Mouse (Mus musculus) CH12F3 (cell line): ENCODE results near the gene Swt1.
"Not testable (repeated sequence)": the region's sequence is repeated elsewhere in the genome, so short reads cannot be mapped to it uniquely, and the experiment has no call there.

ENCODE experiments used
- in situ Hi-C: fragments of 300-500 bp; cut with MboI; formaldehyde crosslinking; loops from 2 replicates; pipeline ENCODE4 v1.14.3; 2020; ENCODE audit warnings: low sequenced_read_pairs

The Swt1 gene

GRCm38 (mm10) chr1:151428263-151429221, at the start of gene Swt1, which contains the start of gene Trmt1l:
TSS of gene Swt1 (minus strand) at chr1:151428455.
TSS of gene Trmt1l (plus strand) at chr1:151428542.
- in situ Hi-C loops = no loop called here

DNA sequence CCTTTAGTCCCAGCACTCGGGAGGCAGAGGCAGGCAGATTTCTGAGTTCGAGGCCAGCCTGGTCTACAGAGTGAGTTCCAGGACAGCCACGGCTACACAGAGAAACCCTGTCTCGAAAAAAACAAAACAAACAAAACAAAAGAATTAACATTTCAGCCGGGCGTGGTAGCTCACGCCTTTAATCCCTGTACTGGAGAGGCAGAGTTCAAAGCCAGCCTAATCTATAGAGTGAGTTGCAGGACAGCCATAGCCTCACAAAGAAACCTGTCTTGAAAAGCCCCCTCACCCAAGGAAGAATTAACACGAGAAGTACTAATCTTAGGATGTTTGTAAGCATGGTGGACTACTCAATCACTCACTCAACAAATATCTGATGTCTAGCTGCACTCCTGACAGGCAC, 44.1 kb upstream of the Swt1 start:
- in situ Hi-C loops = not testable (repeated sequence)

- in situ Hi-C loops = no loop called here
Observed at GRCm38 (mm10) chr1:151471429-151471828, 43.2 kb upstream of the Swt1 start.

DNA sequence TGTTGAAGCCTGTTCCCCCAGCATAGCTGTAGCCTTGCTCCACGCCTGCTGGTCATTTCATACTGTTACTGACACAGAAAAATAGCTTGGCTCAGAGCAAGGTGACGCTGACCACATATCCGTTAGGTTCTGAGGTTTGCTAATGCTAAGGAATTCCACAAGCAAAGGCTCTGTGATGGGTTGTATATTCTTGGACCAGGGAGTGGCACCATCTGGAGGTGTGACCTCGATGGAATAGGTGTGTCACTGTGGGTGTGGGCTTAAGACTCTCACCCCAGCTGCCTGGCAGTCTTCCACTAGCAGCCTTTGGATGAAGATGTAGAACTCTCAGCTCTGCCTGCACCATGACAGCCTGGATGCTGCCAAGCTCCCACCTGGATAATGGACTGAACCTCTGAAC, 38.3 kb upstream of the Swt1 start:
- in situ Hi-C loops = no loop called here

- in situ Hi-C loops = no loop called here
Observed at GRCm38 (mm10) chr1:151464914-151465313, 36.7 kb upstream of the Swt1 start.

DNA sequence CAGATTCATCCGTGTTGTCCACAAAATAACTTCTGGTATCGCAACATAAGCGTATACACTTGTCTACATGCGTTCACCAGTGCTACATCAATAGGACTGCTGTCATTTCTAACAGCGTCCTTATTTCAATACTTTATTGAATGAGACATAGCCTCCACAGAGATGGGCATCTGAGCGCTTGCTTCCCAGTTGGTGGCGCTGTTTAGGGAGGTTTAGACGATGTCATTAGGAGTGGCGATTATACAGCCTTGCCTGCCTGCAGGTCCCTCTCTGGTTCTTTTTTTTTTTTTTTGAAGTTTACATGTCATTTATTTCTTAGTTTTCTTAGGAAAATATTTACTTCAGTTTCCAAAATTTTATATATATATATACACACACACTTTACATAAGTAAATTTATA, 33.0 kb upstream of the Swt1 start:
- in situ Hi-C loops = no loop called here

DNA sequence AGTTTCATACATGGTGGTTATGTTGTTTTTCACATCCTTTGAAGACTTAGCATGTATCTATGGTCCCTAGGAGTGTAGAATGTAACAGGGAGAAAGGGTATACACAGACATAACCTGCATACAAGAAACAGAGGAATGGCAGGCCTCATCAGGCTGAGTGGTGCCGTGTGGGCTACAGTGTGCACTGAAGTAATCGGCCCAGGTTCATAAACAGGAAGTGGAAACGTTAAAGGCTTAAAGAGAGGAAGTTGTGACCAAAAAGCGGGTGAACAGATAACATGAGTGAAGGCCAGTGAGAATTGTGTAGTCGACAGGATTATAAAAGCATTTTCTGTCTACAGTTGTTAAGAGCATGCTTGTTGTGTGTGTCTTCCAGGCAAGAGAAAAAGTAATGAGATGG, 28.8 kb upstream of the Swt1 start:
- in situ Hi-C loops = no loop called here

DNA sequence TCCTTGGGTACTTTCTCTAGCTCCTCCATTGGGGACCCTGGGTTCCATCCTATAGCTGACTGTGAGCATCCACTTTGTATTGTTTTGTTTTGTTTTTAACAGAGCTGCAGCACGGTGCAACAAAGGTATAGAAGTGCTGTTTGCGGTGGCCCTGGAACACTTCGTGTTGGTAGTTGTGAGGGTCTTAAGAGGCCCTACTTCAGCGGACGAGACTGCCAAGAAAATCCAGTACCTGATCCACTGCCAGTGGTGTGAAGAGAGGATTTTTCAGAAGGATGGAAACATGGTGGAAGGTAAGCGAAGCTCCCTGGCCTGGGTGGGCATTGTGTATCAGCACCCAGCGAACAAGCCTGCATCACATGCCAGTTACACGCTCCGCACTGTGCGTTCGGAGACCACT, 23.7 kb upstream of the Swt1 start:
- in situ Hi-C loops = no loop called here

GRCm38 (mm10) chr1:151450851-151451250, 22.6 kb upstream of the Swt1 start:
- in situ Hi-C loops = no loop called here

DNA sequence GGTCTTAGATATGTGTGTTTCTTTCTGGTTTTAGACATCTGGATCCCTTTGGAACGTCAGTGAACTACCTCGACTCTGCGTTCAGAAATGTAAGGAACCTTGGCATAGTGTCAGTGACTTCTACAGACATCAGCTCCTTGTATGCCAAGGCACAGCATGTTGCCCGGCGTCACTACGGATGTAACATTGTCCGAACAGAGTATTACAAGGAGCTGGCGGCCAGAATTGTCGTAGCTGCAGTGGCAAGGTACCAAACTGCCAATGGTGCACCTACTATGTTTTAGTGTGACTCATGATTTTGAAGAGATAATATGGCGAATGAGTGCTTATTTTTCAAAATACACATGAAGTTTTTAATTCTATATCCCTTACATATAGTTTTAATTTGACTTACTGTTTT, 21.6 kb upstream of the Swt1 start:
- in situ Hi-C loops = no loop called here

DNA sequence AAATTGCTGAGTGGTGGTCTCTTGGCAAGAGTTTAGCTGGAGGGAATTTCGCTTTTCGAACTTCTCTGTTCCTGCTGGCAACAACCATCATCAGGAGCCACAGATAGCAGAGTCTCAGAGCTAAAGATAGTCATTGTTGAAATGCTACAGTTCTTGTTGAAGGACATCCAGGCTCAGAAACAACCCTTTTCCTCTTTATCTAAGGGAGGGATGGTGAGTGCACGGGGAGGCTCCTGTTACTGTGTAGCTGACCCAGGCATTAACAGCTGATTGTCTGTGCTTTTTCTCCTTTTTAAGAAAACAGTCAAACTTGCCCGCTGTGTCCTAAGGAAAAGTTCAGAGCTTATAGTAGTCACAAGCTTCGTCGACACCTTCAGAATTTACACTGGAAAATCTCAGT, 7.2 kb upstream of the Swt1 start:
- in situ Hi-C loops = no loop called here

- in situ Hi-C loops = no loop called here
Observed at GRCm38 (mm10) chr1:151429316-151429715, 1.1 kb upstream of the Swt1 start.

GRCm38 (mm10) chr1:151427888-151428262, 380 bp downstream of the Swt1 start:
- in situ Hi-C loops = no loop called here

- in situ Hi-C loops = no loop called here
Observed at GRCm38 (mm10) chr1:151426947-151427600, 1.2 kb downstream of the Swt1 start.

DNA sequence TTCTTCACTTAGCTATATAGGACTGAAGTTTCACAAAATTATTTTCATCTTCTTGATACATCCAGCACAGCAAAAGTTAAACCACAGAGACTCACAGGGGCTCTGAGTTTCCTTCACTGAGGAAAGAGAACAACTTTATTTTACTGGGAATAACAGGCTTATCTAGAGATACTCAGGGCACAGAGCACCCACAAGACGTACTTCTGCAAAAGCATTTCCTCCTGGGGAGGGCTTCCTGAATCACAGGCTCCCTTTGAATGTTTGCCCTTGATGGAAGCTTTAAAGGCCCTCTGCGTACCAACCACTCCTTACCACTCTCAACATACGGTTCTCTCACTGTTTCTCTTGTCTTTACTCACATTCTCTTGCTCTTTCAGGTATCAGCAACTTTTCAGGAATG, 6.1 kb downstream of the Swt1 start:
- in situ Hi-C loops = no loop called here

- in situ Hi-C loops = no loop called here
Observed at GRCm38 (mm10) chr1:151409827-151410226, 18.4 kb downstream of the Swt1 start.

GRCm38 (mm10) chr1:151390029-151390428, 38.2 kb downstream of the Swt1 start:
- in situ Hi-C loops = no loop called here

DNA sequence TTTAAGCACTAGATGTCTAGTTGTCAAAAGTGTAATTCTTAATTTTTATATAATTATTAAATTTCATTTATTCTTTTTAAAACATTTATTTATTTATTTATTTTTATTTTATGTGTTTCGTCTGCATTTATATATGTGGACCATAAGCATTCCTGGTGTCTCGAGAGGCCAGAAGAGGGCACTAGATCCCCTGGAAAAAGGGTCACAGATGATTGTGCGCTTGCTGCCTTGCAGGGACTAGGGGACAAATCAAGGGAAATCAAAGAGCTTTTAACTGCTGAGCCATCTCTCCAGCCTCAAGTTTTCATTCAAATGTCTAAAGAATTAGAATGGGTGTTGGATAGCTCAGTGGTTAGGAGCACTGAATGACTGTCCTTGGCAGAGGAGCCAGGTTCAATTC, 50.9 kb downstream of the Swt1 start:
- in situ Hi-C loops = no loop called here

- in situ Hi-C loops = no loop called here
Observed at GRCm38 (mm10) chr1:151372823-151373222, 55.4 kb downstream of the Swt1 start.

DNA sequence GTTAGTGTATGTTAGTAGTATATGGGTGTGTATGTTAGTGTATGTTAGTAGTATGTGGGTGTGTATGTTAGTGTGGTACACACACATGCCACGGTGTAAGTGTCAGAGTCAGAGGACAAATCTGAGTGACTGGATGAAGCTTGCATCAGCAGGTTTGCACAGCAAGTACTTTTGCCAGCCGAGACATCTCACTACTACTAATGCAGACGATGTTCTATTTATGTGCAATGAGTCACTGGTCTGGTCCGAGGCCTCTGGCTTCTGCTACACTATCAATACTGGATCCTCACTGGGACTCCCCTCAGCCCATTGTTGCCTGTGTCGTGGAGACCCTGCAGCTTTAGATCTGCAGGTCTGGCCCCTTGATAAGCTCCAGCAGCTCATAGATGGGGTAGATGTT, 56.7 kb downstream of the Swt1 start:
- in situ Hi-C loops = no loop called here

GRCm38 (mm10) chr1:151370573-151370972, 57.7 kb downstream of the Swt1 start:
- in situ Hi-C loops = no loop called here

- in situ Hi-C loops = no loop called here
Observed at GRCm38 (mm10) chr1:151368444-151368843, 59.8 kb downstream of the Swt1 start.
